Mouse (Mus musculus) forebrain, embryonic 15.5 days (tissue): ENCODE measurements around the gene Gm21292. TPM values are rescaled to one million over a fixed set of nuclear protein-coding genes. Genes with fewer than 3 reads are reported as not detected.
"Not testable (repeated sequence)": the region's sequence is repeated elsewhere in the genome, so short reads cannot be mapped to it uniquely, and the experiment has no call there.

ENCODE experiments used
- ATAC-seq: fragments of 200-750 bp; cut with Nextera tagmentation; replicated peaks from 2 replicates; pipeline ENCODE4 v1.8.0; 2017; ENCODE audit warnings: mild to moderate bottlenecking, moderate TSS enrichment, moderate library complexity
- H3K27ac ChIP-seq: fragments of 300-500 bp; sonication (generic); replicated peaks from 2 replicates; pipeline ENCODE4 v1.5.1; 2015; ENCODE audit warnings: mild to moderate bottlenecking, inconsistent platforms
- H3K27me3 ChIP-seq: fragments of 300-500 bp; sonication (generic); 2 replicates; pipeline ENCODE4 v1.6.1; 2015; ENCODE audit warnings: inconsistent platforms
- H3K36me3 ChIP-seq: fragments of 300-500 bp; sonication (generic); 2 replicates; pipeline ENCODE4 v1.6.1; 2015; ENCODE audit warnings: mild to moderate bottlenecking, inconsistent platforms
- H3K4me1 ChIP-seq: fragments of 300-500 bp; sonication (generic); 2 replicates; pipeline ENCODE4 v1.6.1; 2015; ENCODE audit warnings: inconsistent platforms
- H3K4me2 ChIP-seq: fragments of 300-500 bp; sonication (generic); replicated peaks from 2 replicates; pipeline ENCODE4 v1.6.1; 2015; ENCODE audit warnings: mild to moderate bottlenecking, inconsistent platforms
- H3K4me3 ChIP-seq: fragments of 300-500 bp; sonication (generic); 2 replicates; pipeline ENCODE4 v1.5.1; 2015; ENCODE audit warnings: mild to moderate bottlenecking, inconsistent platforms
- H3K9ac ChIP-seq: fragments of 300-500 bp; sonication (generic); replicated peaks from 2 replicates; pipeline ENCODE4 v1.6.1; 2015; ENCODE audit warnings: mild to moderate bottlenecking, inconsistent platforms
- H3K9me3 ChIP-seq: fragments of 300-500 bp; sonication (generic); 2 replicates; pipeline ENCODE4 v1.6.1; 2016; ENCODE audit warnings: inconsistent platforms
- WGBS: fragments of 180-500 bp; shearing (Covaris S2); methylation state at CpG from one replicate; pipeline ENCODE4 v1.1.7; 2015; ENCODE audit warnings: mixed read lengths; 5-methylcytosine and 5-hydroxymethylcytosine counted together
- polyA plus RNA-seq: library from polyadenylated mRNA; unstranded; fragments of >200 nt; fragmentation: Nextera tagmentation; extraction: Ambion mirVana; gene quantifications from 2 replicates; pipeline ENCODE4 v1.2.1, GENCODE M21; 2015

The Gm21292 gene
- polyA plus RNA-seq, result not detected in 2 replicates

DNA sequence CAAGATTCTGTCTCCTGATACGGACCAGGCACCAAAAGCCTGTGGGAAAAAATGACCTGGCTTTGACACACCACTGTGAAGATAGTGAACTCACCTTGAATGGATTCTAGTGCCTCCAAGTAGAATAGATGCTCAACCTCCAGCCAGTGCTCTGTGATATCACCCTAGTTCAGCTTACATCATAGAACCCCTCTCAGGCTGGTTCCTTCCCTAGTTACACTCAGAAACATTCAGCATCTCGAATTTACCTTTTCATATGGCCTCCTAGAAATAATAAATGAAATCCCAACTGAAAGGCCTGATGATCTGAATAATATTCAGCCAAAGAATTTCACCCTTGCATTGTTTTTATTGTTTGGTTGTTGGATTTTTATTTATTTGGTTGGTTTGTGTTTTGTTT lies at the start of gene Gm21292:
TSS of gene Gm21292 (minus strand) at position 101 of the 400 bp plus-strand sequence.
- H3K4me2 ChIP-seq, H3K36me3 ChIP-seq, ATAC-seq, H3K9me3 ChIP-seq, H3K27ac ChIP-seq, H3K9ac ChIP-seq, H3K4me1 ChIP-seq, H3K27me3 ChIP-seq, H3K4me3 ChIP-seq: not testable (repeated sequence)
- WGBS, result 57% methylated on average over 1 of the region's 2 CpGs

Other genes with a start within 250 kb of the Gm21292 start
- gene Gm21721, start 68.3 kb upstream of the Gm21292 start, polyA plus RNA-seq, result not detected in 2 replicates
- not detected in 2 replicates for gene Gm21812, start 213.3 kb upstream of the Gm21292 start, polyA plus RNA-seq